Mouse (Mus musculus) forebrain, embryonic 14.5 days (tissue): ENCODE measurements at regions not wholly inside any gene's neighbourhood (a gene's known extent, or its start where the extent isn't known, plus 50 kb on each side); places are given as distances from the start of the nearest gene placed in this dataset.

Experiments
- ATAC-seq: fragments of 200-750 bp; cut with Nextera tagmentation; 2 replicates; pipeline ENCODE4 v1.8.0; 2017; ENCODE audit warnings: mild to moderate bottlenecking, moderate library complexity
- DNase-seq: peaks from one replicate; pipeline ENCODE4 v3.0.0-alpha.2; 2015; ENCODE audit warnings: low spot score
- H3K27ac ChIP-seq: fragments of 300-500 bp; sonication (generic); 2 replicates; pipeline ENCODE4 v1.5.1; 2014; ENCODE audit warnings: low read depth, mild to moderate bottlenecking, control low read depth, low read length, moderate library complexity
- H3K27me3 ChIP-seq: fragments of 300-500 bp; sonication (generic); replicated peaks from 2 replicates; pipeline ENCODE4 v1.6.1; 2014; ENCODE audit warnings: low read length, control low read depth, mixed read lengths; ENCODE audit not compliant: control insufficient read depth, insufficient read depth
- H3K36me3 ChIP-seq: fragments of 300-500 bp; sonication (generic); 2 replicates; pipeline ENCODE4 v1.6.1; 2014; ENCODE audit warnings: low read length, control low read depth; ENCODE audit not compliant: control insufficient read depth, insufficient read depth
- H3K4me1 ChIP-seq: fragments of 300-500 bp; sonication (generic); 2 replicates; pipeline ENCODE4 v1.6.1; 2014; ENCODE audit warnings: antibody characterized with exemption, low read length, control low read depth; ENCODE audit not compliant: control insufficient read depth, insufficient read depth
- H3K4me2 ChIP-seq: fragments of 300-500 bp; sonication (generic); 2 replicates; pipeline ENCODE4 v1.6.1; 2014; ENCODE audit warnings: mild to moderate bottlenecking, control low read depth, low read length
- H3K4me3 ChIP-seq: fragments of 300-500 bp; sonication (generic); 2 replicates; pipeline ENCODE4 v1.5.1; 2014; ENCODE audit warnings: low read depth, low read length, control low read depth
- H3K9ac ChIP-seq: fragments of 300-500 bp; sonication (generic); 2 replicates; pipeline ENCODE4 v1.6.1; 2014; ENCODE audit warnings: mild to moderate bottlenecking, low read length, control low read depth, moderate library complexity
- H3K9me3 ChIP-seq: fragments of 300-500 bp; sonication (generic); replicated peaks from 2 replicates; pipeline ENCODE4 v1.6.1; 2016; ENCODE audit warnings: low read length, control low read depth, mixed read lengths; ENCODE audit not compliant: control insufficient read depth
- WGBS: fragments of 180-500 bp; shearing (Covaris S2); extraction: QIAGEN DNeasy Blood & Tissue Kit; methylation state at CpG from one replicate; pipeline ENCODE4 v1.1.7; 2014; 5-methylcytosine and 5-hydroxymethylcytosine counted together

GRCm38 (mm10) chr8:48901668-48902406 lies 58.1 kb upstream of the Tenm3 start:
- no peak overlapping the region for H3K9ac ChIP-seq
- H3K4me1 ChIP-seq, result no peaks in the 10 kb centered on the region
- no peak overlapping the region for H3K4me3 ChIP-seq
- H3K4me2 ChIP-seq, result no peak overlapping the region
- H3K9me3 ChIP-seq, result no peaks in the 10 kb centered on the region
- no peak for ATAC-seq
- H3K27me3 ChIP-seq, result no peaks in the 10 kb centered on the region
- no peak overlapping the region for H3K27ac ChIP-seq
- no peak for DNase-seq
- WGBS, result 97% methylated on average over 6 of the region's 6 CpGs
- H3K36me3 ChIP-seq, result no peaks in the 10 kb centered on the region

- Histone ChIP-seq H3K9me3 (no peaks in the 10 kb centered on the region), H3K27me3 (no peaks in the 10 kb centered on the region), H3K36me3 (no peaks in the 10 kb centered on the region), H3K4me3 (no peak overlapping the region), H3K4me2 (no peak overlapping the region), H3K27ac (no peak overlapping the region), H3K4me1 (0 out of 2 replicates have a peak, but pooled peaks cover 3% of the 10 kb centered on the region), H3K9ac (no peak overlapping the region)
- no peak for DNase-seq
- 77% methylated on average over 2 of the region's 2 CpGs for WGBS
- ATAC-seq, result no peak
These were observed 52.9 kb upstream of the Tenm3 start for GRCm38 (mm10) chr8:48896687-48897086.

- H3K27ac ChIP-seq, result no peak overlapping the region
- ATAC-seq, result no peak
- no peak overlapping the region for H3K4me3 ChIP-seq
- 0 out of 2 replicates have a peak, but pooled peaks cover 3% of the 10 kb centered on the region for H3K4me1 ChIP-seq
- H3K27me3 ChIP-seq, result no peaks in the 10 kb centered on the region
- peak; percentile 31 for DNase-seq
- H3K9ac ChIP-seq, result no peak overlapping the region
- WGBS, result 22% methylated on average over 7 of the region's 7 CpGs
- no peaks in the 10 kb centered on the region for H3K9me3 ChIP-seq
- no peak overlapping the region for H3K4me2 ChIP-seq
- no peaks in the 10 kb centered on the region for H3K36me3 ChIP-seq
These were observed 52.5 kb upstream of the Tenm3 start for GRCm38 (mm10) chr8:48896251-48896650.

GRCm38 (mm10) chr8:48895586-48895985 lies 51.8 kb upstream of the Tenm3 start:
- ATAC-seq, result no peak
- H3K9ac ChIP-seq, result no peak overlapping the region
- H3K4me3 ChIP-seq, result no peak overlapping the region
- H3K27ac ChIP-seq, result no peak overlapping the region
- H3K4me1 ChIP-seq, result 0 out of 2 replicates have a peak, but pooled peaks cover 3% of the 10 kb centered on the region
- H3K9me3 ChIP-seq, result no peaks in the 10 kb centered on the region
- H3K36me3 ChIP-seq, result no peaks in the 10 kb centered on the region
- no peaks in the 10 kb centered on the region for H3K27me3 ChIP-seq
- no peak for DNase-seq
- WGBS, result 55% methylated on average over 8 of the region's 8 CpGs
- H3K4me2 ChIP-seq, result no peak overlapping the region
